Mouse (Mus musculus) testis, postnatal 10 days (tissue): ENCODE data around the gene Pdlim1.
A peak's percentile ranks its signal among the peaks of the same experiment; 100 is the strongest.

ENCODE experiments used
- DNase-seq: peaks from one replicate; pipeline ENCODE4 v3.0.0; 2021; ENCODE audit warnings: low spot score

Pdlim1 gene

GRCm38 (mm10) chr19:40271308-40271892, at the start of gene Pdlim1:
Pdlim1 (minus strand) TSS chr19:40271842.
- DNase-seq: peak; percentile 82

DNA sequence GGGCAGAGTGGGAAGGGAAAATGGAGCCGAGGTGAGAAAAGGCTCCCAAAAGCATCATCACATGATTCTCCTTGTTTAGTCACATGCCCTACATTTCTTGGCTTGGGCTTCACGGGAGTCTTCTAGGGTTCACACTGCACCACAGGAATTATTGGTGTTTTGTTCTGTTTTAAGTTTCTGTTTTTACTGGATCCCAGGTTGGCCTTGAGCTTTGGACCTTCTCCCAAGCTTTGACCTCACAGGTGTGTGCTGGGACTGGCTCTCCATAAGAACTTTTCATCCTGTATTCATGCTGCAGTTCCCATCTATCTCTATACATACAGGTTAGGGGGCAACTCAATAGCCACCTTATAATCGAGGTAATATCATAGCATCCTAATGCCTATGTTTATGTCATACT, 47.6 kb upstream of the Pdlim1 start:
- no peak for DNase-seq

GRCm38 (mm10) chr19:40318511-40318910, 46.9 kb upstream of the Pdlim1 start:
- no peak for DNase-seq

- no peak for DNase-seq
These were observed 45.4 kb upstream of the Pdlim1 start for GRCm38 (mm10) chr19:40317001-40317400.

DNA sequence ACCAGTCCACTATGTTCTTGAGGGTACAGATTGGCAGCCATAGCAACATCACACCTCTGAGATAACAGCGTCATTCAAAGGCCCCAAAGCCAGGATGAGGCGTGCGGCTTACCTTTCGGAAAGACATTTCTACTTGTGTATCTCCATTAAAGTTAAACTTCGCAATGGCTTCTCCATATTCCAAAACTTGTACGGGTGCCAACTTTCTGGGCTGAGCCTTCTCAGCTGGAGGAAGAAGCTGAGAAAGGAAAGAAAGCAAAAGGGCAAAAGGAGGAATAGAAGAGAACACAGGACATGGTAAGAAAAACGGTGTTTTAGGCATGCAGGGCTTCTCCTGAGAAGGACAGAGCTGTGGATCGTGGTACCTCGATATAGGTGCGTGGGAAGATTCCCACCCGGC, 42.6 kb upstream of the Pdlim1 start:
- DNase-seq: no peak

GRCm38 (mm10) chr19:40311631-40312030, 40.0 kb upstream of the Pdlim1 start:
- DNase-seq: no peak

DNA sequence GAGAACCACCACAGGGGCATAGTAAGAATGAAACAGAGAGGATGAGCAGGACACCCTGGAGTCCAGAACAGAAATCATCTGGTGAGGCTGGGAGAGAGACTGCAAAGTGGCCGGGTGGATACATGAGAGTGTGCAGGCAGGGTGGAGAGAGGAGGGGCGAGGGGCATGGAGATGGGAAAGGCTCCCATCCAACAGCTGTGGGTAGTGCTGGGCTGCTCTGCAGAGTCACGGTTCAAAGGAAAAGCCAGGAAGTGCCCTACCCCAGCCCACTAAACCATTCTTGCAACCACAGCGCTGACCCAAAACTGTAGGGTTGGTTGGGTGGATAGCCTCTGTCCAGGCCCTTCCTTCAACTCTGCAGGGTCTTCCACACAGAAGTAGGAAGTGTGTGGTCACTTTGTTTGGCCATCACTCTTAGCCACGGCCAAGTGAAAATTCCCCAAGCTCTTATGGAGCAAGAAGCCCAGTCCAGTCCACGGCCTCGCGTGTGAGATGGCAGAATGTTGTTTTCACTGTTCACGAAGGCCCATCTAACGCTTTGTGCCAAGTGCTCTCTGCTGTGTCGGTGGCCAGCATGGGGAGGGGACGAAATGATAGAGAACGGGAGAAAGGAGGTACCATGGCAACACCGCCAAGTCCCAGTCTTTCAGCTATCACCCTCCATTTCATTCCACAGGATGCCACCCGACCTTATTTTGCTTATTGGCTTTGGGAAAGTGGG, 38.9 kb upstream of the Pdlim1 start:
- no peak for DNase-seq

DNA sequence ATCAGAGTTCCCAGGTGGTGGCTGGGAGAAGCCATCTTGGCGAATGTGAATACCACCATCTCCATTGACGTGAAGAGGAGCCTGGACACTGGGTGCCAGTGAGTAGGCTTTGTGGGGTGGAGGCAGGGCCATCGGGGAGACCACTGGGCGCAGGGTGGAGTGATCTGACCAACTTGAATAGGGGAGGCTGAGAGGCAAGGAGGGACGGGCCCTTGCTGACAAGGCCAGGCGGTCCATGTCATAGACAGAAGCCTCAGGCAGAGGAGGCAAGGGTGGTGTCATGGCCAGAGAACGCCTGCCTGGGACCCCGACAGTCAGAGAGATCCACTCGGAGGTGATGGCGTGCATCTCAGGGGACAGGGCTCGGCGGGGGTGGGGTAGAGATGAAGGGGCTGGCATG, 38.3 kb upstream of the Pdlim1 start:
- no peak for DNase-seq

GRCm38 (mm10) chr19:40307550-40307949, 35.9 kb upstream of the Pdlim1 start:
- no peak for DNase-seq

GRCm38 (mm10) chr19:40306631-40307030, 35.0 kb upstream of the Pdlim1 start:
- no peak for DNase-seq

- DNase-seq: no peak
These were observed 33.8 kb upstream of the Pdlim1 start for GRCm38 (mm10) chr19:40305456-40305855.

- no peak for DNase-seq
These were observed 31.3 kb upstream of the Pdlim1 start for GRCm38 (mm10) chr19:40302916-40303315.

DNA sequence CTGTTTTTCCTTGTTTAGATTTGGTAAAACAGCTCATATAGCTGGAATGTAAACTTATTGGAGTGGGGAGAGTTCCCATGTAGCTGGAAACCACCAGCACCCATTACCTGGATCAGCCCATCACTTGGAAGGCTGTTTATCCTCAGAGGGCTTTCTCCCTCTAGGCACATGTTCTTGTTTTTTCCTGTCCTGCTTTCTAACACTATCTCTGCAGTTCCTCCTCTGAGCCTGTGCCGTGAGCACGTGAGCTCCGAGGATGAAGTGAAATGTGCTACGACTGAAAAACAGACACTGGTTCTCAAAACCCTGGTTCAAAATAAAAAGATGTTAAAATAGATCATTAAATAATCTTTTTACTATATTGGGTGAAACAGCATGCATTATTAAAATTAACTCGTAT, 30.8 kb upstream of the Pdlim1 start:
- no peak for DNase-seq

DNA sequence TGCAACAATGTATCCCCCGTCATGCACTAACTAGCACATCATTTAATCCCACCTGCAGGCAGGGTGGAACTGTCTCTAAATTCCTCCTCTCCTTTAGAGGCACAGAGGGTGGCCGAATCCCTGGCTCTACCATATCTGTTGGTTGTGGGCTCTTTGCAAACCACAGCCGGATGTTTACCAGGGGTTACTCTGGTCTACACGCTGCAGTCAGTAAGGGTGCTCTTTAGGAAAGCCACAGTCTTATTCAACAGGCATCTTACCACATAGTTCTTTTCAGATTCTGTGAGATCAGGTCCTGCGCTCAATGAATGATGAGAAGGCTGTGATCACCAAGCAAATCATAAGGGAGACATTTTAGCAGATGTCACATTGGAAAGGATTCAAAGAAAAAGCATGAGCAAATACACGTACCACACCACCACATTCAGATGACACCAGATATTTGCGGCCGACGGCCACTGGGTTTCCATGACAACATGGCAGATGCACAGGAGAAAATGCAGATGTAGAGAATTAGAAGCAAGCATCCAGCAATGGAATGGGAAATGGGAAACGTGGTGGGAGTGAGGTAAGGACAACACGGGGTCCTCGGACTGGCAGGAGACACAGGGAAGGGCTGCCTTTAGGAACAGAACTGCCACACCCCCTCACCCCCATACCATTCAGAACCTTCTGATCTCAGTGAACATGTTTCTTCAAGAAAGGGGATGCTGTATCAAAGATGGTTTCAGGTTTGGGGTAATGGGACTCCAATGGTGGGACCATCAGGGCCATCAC, 28.5 kb upstream of the Pdlim1 start:
- DNase-seq: no peak

- no peak for DNase-seq
These were observed 27.5 kb upstream of the Pdlim1 start for GRCm38 (mm10) chr19:40299182-40299581.

GRCm38 (mm10) chr19:40298574-40298973, 26.9 kb upstream of the Pdlim1 start:
- DNase-seq: no peak

DNA sequence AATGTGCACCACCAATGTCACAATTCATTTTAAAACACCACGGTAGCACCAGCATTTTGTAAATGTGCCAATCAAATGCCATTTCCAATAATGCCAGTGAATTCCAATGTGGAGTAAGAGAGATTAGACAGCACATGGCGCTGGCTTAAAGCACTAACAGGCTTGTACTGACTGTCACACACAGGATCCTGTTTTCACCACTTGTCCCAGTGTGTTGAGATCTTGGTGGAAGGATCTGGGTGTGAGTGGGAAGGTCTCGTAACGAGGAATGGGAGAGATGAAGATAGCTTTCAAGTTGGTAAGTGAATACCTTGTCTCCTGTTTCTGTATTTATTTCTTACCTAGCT, 26.1 kb upstream of the Pdlim1 start:
- no peak for DNase-seq

GRCm38 (mm10) chr19:40297078-40297797, 25.6 kb upstream of the Pdlim1 start:
- no peak for DNase-seq

DNA sequence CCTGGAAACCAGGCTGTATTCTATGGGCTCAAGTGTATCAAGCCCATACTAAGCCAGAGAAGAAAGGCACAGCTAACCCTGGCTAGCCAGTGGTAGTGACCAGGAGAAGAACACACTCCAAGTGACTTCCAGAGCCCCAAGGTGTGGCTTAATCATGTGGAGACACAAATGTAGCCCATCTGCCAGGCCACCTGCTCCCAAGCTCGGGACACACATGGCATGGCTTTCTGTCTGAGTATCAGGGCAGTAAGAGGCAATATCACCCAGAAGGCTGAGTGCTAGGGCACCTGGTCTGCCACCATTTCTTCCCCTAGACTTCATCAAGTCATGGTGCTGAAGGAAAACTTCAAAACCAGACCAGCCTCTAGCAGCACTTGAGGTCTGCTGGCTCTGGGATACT, 22.6 kb upstream of the Pdlim1 start:
- DNase-seq: no peak

DNA sequence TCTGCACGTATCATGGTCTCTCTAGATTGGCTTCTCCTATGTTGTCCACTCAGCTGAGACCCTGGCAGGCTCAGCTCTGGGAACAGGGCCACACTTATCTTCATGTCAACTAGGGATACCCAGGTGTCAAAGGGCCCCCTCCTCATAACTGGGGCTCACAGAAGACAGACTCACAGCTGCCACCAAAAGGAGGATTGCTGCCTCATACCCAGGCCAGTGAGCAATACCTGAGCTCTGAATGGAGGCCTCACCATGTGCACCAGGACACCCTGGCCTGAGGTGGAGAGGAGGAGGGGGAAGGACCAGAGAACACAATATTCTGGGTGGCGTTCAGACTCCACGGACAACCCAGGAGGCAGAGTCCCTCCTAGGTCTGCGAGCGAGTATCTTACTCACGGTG, 22.1 kb upstream of the Pdlim1 start:
- DNase-seq: no peak

- DNase-seq: no peak
These were observed 18.6 kb upstream of the Pdlim1 start for GRCm38 (mm10) chr19:40290099-40290724.

- DNase-seq: no peak
These were observed 16.8 kb upstream of the Pdlim1 start for GRCm38 (mm10) chr19:40288415-40288814.
